Mouse (Mus musculus): ENCODE results near the gene Btf3l4.

- no peak for TF ChIP-seq TAL1 (IDR thresholded peaks at IDR 0.05; ENCODE audit: low read length)
- TF ChIP-seq GATA1 (IDR thresholded peaks at IDR 0.05; ENCODE audit: low read length): no peak
These were observed 8.6 kb upstream of the Btf3l4 start for GRCm38 (mm10) chr4:108841920-108842578.
